Mouse (Mus musculus) cortical plate, adult 2 months (tissue): ENCODE data around the gene Coro7.

Experiments
- CTCF ChIP-seq: fragments of 200-500 bp; IDR thresholded peaks from 2 replicates; pipeline ENCODE4 v1.5.1; 2011; ENCODE audit warnings: mild to moderate bottlenecking, control low read depth, low read length; ENCODE audit not compliant: insufficient read depth; ENCODE audit errors: extremely low read depth
- POLR2A ChIP-seq: fragments of 200-500 bp; IDR thresholded peaks from 2 replicates; pipeline ENCODE4 v1.6.1; 2011; ENCODE audit warnings: mild to moderate bottlenecking, low read length, control low read depth; ENCODE audit not compliant: insufficient read depth; ENCODE audit errors: extremely low read depth

- TF ChIP-seq CTCF (no peak), POLR2A (no peak)
These were observed 43.8 kb downstream of the Coro7 start for GRCm38 (mm10) chr16:4635760-4636159.
